Mouse (Mus musculus) heart, embryonic 14.5 days (tissue): ENCODE measurements around the gene Stard5. TPM values are rescaled to one million over a fixed set of nuclear protein-coding genes. Genes with fewer than 3 reads are reported as not detected.

Source experiments
- ATAC-seq: fragments of 200-750 bp; cut with Nextera tagmentation; 2 replicates; pipeline ENCODE4 v1.8.0; 2017; ENCODE audit warnings: low read depth, moderate TSS enrichment; ENCODE audit not compliant: insufficient number of reproducible peaks, insufficient read depth, low FRiP score
- H3K27ac ChIP-seq, 2 experiments: fragments of 200-500 bp in 1 of 2; fragments of 300-500 bp in 1 of 2; sonication (generic) in 1 of 2; replicated peaks in 1 of 2; 2 replicates each; pipeline ENCODE4 v1.5.1; 2012 to 2014; ENCODE audit warnings: low read depth in 2 of 2, low read length in 2 of 2, control low read depth in 1 of 2, mild to moderate bottlenecking in 1 of 2, mixed read lengths in 1 of 2; ENCODE audit not compliant: control insufficient read depth in 1 of 2, insufficient read depth in 1 of 2
- H3K27me3 ChIP-seq: fragments of 300-500 bp; sonication (generic); 2 replicates; pipeline ENCODE4 v1.6.1; 2014; ENCODE audit warnings: mild to moderate bottlenecking, low read length, control low read depth; ENCODE audit not compliant: control insufficient read depth, insufficient read depth
- H3K36me3 ChIP-seq: fragments of 300-500 bp; sonication (generic); 2 replicates; pipeline ENCODE4 v1.6.1; 2014; ENCODE audit warnings: mild to moderate bottlenecking, control low read depth, low read length, mixed read lengths; ENCODE audit not compliant: control insufficient read depth, insufficient read depth
- H3K4me1 ChIP-seq, 2 experiments: fragments of 200-500 bp in 1 of 2; fragments of 300-500 bp in 1 of 2; sonication (generic) in 1 of 2; 2 replicates each; pipeline ENCODE4 v1.6.1; 2012 to 2014; ENCODE audit warnings: low read length in 2 of 2, control low read depth in 1 of 2, mixed read lengths in 1 of 2; ENCODE audit not compliant: control insufficient read depth in 2 of 2, insufficient read depth in 2 of 2
- H3K4me2 ChIP-seq: fragments of 300-500 bp; sonication (generic); 2 replicates; pipeline ENCODE4 v1.6.1; 2014; ENCODE audit warnings: mild to moderate bottlenecking, low read length
- H3K4me3 ChIP-seq, 2 experiments: fragments of 200-500 bp in 1 of 2; fragments of 300-500 bp in 1 of 2; sonication (generic) in 1 of 2; 2 replicates each; pipeline ENCODE4 v1.5.1; 2012 to 2014; ENCODE audit warnings: low read length in 2 of 2, mild to moderate bottlenecking in 2 of 2, control low read depth in 1 of 2, low read depth in 1 of 2, moderate library complexity in 1 of 2; ENCODE audit not compliant: control insufficient read depth in 1 of 2, insufficient read depth in 1 of 2
- H3K9ac ChIP-seq: fragments of 300-500 bp; sonication (generic); 2 replicates; pipeline ENCODE4 v1.6.1; 2014; ENCODE audit warnings: mild to moderate bottlenecking, low read length
- H3K9me3 ChIP-seq: fragments of 300-500 bp; sonication (generic); 2 replicates; pipeline ENCODE4 v1.6.1; 2016; ENCODE audit warnings: low read length, control low read depth; ENCODE audit not compliant: control insufficient read depth
- WGBS: fragments of 180-500 bp; shearing (Covaris S2); extraction: QIAGEN DNeasy Blood & Tissue Kit; methylation state at CpG from one replicate; pipeline ENCODE4 v1.1.7; 2014; 5-methylcytosine and 5-hydroxymethylcytosine counted together
- polyA plus RNA-seq: library from polyadenylated mRNA; unstranded; fragments of >200 nt; fragmentation: Nextera tagmentation; extraction: Ambion mirVana; gene quantifications from 2 replicates; pipeline ENCODE4 v1.2.1, GENCODE M21; 2014

The Stard5 gene
- 30.9 and 33.0 TPM in 2 replicates for polyA plus RNA-seq

GRCm38 (mm10) chr7:83631828-83632681 lies at the start of gene Stard5:
TSS of gene Stard5 (plus strand) at chr7:83631959.
- peak within 1 kb of the TSS; percentile 73 for H3K4me2 ChIP-seq
- peak within 1 kb of the TSS; percentile 88 for H3K9ac ChIP-seq
- peak within 1 kb of the TSS; percentile 70 to 90 for H3K4me3 ChIP-seq
- peak; percentile 94 for ATAC-seq
- WGBS, result 0% methylated on average over 35 of the region's 35 CpGs
- peaks cover 33% of the 10 kb centered on the region for H3K36me3 ChIP-seq
- H3K27me3 ChIP-seq, result no peaks in the 10 kb centered on the region
- H3K9me3 ChIP-seq, result no peaks in the 10 kb centered on the region
- H3K27ac ChIP-seq, result peak within 1 kb of the TSS; percentile 69 to 70
- H3K4me1 ChIP-seq, result peaks cover 3 to 15% of the 10 kb centered on the region in 2 experiments

- ATAC-seq, result no peak
- no peaks in the 10 kb centered on the region for H3K27me3 ChIP-seq
- H3K4me2 ChIP-seq, result 0 out of 2 replicates have a peak within 1 kb of the TSS, but pooled peaks have one; percentile 9
- H3K4me1 ChIP-seq, result peaks cover 7 to 12% of the 10 kb centered on the region in 2 experiments
- no peak within 1 kb of the TSS for H3K9ac ChIP-seq
- 25% methylated on average over 11 of the region's 11 CpGs for WGBS
- no peaks in the 10 kb centered on the region for H3K9me3 ChIP-seq
- no peak within 1 kb of the TSS for H3K4me3 ChIP-seq
- H3K27ac ChIP-seq, result peak within 1 kb of the TSS in 1 of 2 experiments; percentile 24; a peak in 1 of 4 replicates
- H3K36me3 ChIP-seq, result no peaks in the 10 kb centered on the region
These were observed 46.9 kb upstream of the Stard5 start, which contains the start of gene Tmc3 for GRCm38 (mm10) chr7:83584639-83585471. TSS of gene Tmc3 (plus strand) at chr7:83584927.

GRCm38 (mm10) chr7:83594056-83594455 lies 37.7 kb upstream of the Stard5 start:
- WGBS, result 80% methylated on average over 3 of the region's 3 CpGs
- H3K4me3 ChIP-seq, result no peak overlapping the region
- no peaks in the 10 kb centered on the region for H3K9me3 ChIP-seq
- no peaks in the 10 kb centered on the region for H3K4me1 ChIP-seq
- H3K27me3 ChIP-seq, result no peaks in the 10 kb centered on the region
- ATAC-seq, result no peak
- H3K27ac ChIP-seq, result no peak overlapping the region
- no peaks in the 10 kb centered on the region for H3K36me3 ChIP-seq
- no peak overlapping the region for H3K9ac ChIP-seq
- H3K4me2 ChIP-seq, result no peak overlapping the region

GRCm38 (mm10) chr7:83597063-83597462 lies 34.7 kb upstream of the Stard5 start:
- Histone ChIP-seq H3K27ac (no peak overlapping the region), H3K4me2 (no peak overlapping the region), H3K9me3 (no peaks in the 10 kb centered on the region), H3K27me3 (no peaks in the 10 kb centered on the region), H3K4me1 (peaks cover 0 to 2% of the 10 kb centered on the region in 2 experiments; a peak in 1 of 4 replicates), H3K4me3 (no peak overlapping the region), H3K9ac (no peak overlapping the region), H3K36me3 (no peaks in the 10 kb centered on the region)
- WGBS, result 79% methylated on average over 3 of the region's 3 CpGs
- ATAC-seq, result no peak

- Histone ChIP-seq H3K36me3 (no peaks in the 10 kb centered on the region), H3K27ac (no peak overlapping the region), H3K9me3 (no peaks in the 10 kb centered on the region), H3K9ac (no peak overlapping the region), H3K4me3 (no peak overlapping the region), H3K27me3 (no peaks in the 10 kb centered on the region), H3K4me1 (peaks cover 0 to 2% of the 10 kb centered on the region in 2 experiments; a peak in 1 of 4 replicates), H3K4me2 (no peak overlapping the region)
- 63% methylated on average over 13 of the region's 13 CpGs for WGBS
- no peak for ATAC-seq
These were observed 32.5 kb upstream of the Stard5 start for GRCm38 (mm10) chr7:83598997-83599912.

- Histone ChIP-seq H3K27me3 (no peaks in the 10 kb centered on the region), H3K4me3 (no peak overlapping the region), H3K9me3 (no peaks in the 10 kb centered on the region), H3K9ac (no peak overlapping the region), H3K4me2 (no peak overlapping the region), H3K27ac (no peak overlapping the region), H3K36me3 (no peaks in the 10 kb centered on the region), H3K4me1 (peaks cover 0 to 2% of the 10 kb centered on the region in 2 experiments; a peak in 1 of 4 replicates)
- ATAC-seq, result no peak
- WGBS, result 53% methylated on average over 8 of the region's 8 CpGs
These were observed 31.9 kb upstream of the Stard5 start for GRCm38 (mm10) chr7:83599913-83600286.
